Mouse (Mus musculus) megakaryocyte, embryonic 14.5 days (primary cell): ENCODE results near the gene Gnas.

Experiments used
- FLI1 ChIP-seq: IDR thresholded peaks from 2 replicates; pipeline ENCODE4 v1.6.1; 2012; ENCODE audit warnings: low read length, inconsistent platforms, mixed read lengths
- GATA1 ChIP-seq: IDR thresholded peaks from 3 replicates; pipeline ENCODE4 v1.6.1; 2012; ENCODE audit warnings: mixed read lengths, low read length, inconsistent platforms, borderline replicate concordance

DNA sequence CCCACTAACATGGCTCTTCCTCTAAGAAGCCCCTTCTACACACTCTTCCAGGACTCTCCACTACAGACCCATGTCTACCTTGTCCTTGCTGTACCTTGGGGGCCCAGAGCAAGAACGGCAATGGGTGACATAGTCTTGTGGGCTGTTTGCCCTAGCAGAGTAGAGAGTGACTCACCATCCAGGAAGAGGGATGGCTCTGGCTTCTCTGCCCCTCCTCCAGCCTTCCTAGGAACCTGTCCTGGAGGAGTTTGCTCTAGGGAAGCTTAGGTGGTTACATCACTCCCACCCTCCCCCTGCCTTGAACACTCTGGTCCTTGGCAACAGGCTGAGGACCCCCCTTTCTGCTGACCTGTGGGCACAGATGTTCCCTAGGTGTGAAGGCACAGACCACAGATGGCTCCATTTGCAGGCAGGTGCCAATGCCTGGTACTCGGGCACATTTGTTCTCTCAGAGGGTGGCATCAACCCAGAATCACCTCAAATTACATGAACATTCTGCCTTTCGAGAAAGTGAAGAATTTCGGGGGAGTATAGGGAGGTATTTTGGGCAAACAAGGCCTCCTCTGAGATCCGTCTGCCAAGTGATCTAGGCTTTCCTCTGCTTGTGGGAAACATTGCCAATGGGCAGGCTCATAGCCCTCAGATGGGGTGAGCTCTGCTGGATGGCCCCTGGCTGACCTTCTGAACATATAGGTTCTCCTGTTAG is 20.9 kb upstream of the Gnas start:
- TF ChIP-seq FLI1 (no peak), GATA1 (no peak)
